Mouse (Mus musculus): Measurements from ENCODE around the gene Elmo3. TPM values are rescaled to one million over a fixed set of nuclear protein-coding genes. Genes with fewer than 3 reads are reported as not detected.
A peak's percentile ranks its signal among the peaks of the same experiment; 100 is the strongest.

The Elmo3 gene
- 16.8 and 17.7 TPM in 2 replicates for polyA plus RNA-seq (2014; fragmentation: Nextera tagmentation; extraction: Ambion mirVana)

GRCm38 (mm10) chr8:105305211-105306145, at the start of gene Elmo3:
Gene Elmo3 (plus strand): TSS chr8:105305601.
- ATAC-seq (replicated peaks; ENCODE audit: low FRiP score, low TSS enrichment, low read depth) (peak; percentile 90), DNase-seq (ENCODE audit: low spot score) (peak; percentile 88)
- Histone ChIP-seq H3K36me3 (ENCODE audit: control insufficient read depth, insufficient read depth, low read length) (peaks cover 56% of the 10 kb centered on the region), H3K4me1 (replicated peaks; ENCODE audit: control insufficient read depth, insufficient read depth, low read length) (peaks cover 15% of the 10 kb centered on the region), H3K4me3 (ENCODE audit: low read depth, low read length) (peak within 1 kb of the TSS; percentile 40), H3K27ac (ENCODE audit: low read depth) (peak within 1 kb of the TSS; percentile 77), H3K9ac (ENCODE audit: low read length) (peak within 1 kb of the TSS; percentile 53), H3K4me2 (ENCODE audit: low read length) (peak within 1 kb of the TSS; percentile 63), H3K9me3 (ENCODE audit: control insufficient read depth, low read length) (no peaks in the 10 kb centered on the region), H3K27me3 (replicated peaks; ENCODE audit: control insufficient read depth, insufficient read depth, low read length) (no peaks in the 10 kb centered on the region)
- WGBS = 5% methylated on average over 30 of the region's 30 CpGs

DNA sequence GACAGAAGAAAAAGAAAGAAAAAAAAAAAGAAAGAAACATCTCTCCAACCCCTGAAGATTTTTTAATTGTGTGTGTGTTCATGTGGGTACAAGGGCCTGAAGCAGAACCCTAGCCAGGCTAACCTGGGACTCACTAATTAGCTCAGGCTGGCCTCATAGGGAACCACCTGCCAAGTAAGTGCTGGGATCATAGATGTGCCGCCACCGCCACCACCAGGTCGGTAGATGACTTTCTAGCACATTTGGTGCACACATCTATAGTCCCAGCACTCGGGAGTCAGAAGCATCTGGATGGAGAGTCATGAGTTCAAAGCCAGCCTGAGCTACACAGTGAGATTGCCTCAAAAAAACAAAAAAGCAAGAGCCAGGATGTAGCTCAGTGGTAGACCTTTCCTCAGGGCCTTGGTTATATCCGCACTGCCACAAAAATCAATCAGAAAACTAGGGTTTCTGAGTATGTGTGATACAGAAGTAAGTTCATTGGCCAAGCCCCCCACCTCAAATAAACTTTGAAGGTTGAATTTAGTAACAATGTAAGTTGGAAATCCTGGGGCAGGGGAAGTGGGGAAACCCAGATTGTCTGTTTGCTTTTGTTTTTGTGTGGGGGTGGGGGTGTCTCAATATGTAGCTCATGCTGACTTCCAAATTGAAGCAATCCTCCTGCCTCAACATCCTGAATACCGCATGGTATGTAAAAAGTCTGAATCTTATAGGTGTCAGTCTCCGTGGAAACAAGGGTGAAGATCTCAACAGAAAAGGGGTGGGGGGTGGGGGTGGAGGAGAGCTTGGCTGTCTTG, 47.9 kb upstream of the Elmo3 start:
- no peak for ATAC-seq (replicated peaks; ENCODE audit: low FRiP score, low TSS enrichment, low read depth)
- Histone ChIP-seq H3K9ac (ENCODE audit: low read length) (no peak overlapping the region), H3K27me3 (replicated peaks; ENCODE audit: control insufficient read depth, insufficient read depth, low read length) (peaks cover 37% of the 10 kb centered on the region), H3K4me3 (ENCODE audit: low read depth, low read length) (no peak overlapping the region), H3K4me2 (ENCODE audit: low read length) (no peak overlapping the region), H3K36me3 (ENCODE audit: control insufficient read depth, insufficient read depth, low read length) (peaks cover 10% of the 10 kb centered on the region), H3K27ac (ENCODE audit: low read depth) (no peak overlapping the region), H3K4me1 (replicated peaks; ENCODE audit: control insufficient read depth, insufficient read depth, low read length) (peaks cover 29% of the 10 kb centered on the region), H3K9me3 (ENCODE audit: control insufficient read depth, low read length) (no peaks in the 10 kb centered on the region)
- DNase-seq (ENCODE audit: low spot score) = no peak
- 77% methylated on average over 7 of the region's 7 CpGs for WGBS

DNA sequence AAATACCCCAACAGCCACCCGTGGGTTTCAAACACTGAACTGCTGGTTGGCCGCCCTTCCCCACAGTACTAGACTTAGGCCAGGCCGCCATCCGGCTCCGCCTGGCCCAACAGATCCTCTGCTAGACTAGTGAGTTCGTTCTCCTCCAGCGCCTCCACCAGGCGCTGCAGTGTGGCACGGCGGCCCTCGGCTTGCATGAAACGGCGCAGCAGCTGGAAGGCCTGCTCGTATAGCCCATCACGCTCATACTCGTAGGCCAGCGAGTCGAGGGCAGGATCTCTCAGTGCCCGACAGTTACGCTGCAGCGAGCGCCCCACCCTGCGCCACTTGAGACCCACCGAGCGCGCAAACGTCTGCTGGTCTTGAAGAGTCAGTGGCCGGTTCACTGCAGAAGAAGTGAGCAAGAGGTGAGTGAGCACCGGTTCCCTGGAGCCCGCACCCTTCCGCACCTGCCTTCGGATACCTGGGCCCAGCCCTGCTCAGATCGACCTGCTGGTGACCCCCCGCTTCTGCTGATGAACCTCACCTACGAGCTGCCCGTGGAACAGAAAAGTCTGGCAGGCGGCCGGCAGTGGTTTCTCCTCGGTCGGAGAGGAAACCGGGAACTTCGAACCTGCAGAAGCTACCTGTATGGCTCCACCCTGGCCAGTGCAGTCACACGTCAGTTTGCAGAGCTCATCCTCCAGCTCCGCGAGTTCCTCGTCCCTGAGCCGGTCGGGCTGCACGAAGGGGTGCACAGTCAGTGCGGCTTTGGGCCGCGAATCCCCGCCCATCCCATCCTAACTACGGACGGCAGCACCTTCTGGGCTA, 46.3 kb upstream of the Elmo3 start:
- Histone ChIP-seq H3K27ac (ENCODE audit: low read depth) (no peak overlapping the region), H3K4me2 (ENCODE audit: low read length) (peak overlapping the region; percentile 66), H3K4me3 (ENCODE audit: low read depth, low read length) (peak overlapping the region; percentile 35), H3K9me3 (ENCODE audit: control insufficient read depth, low read length) (no peaks in the 10 kb centered on the region), H3K36me3 (ENCODE audit: control insufficient read depth, insufficient read depth, low read length) (no peaks in the 10 kb centered on the region), H3K4me1 (replicated peaks; ENCODE audit: control insufficient read depth, insufficient read depth, low read length) (peaks cover 20% of the 10 kb centered on the region), H3K27me3 (replicated peaks; ENCODE audit: control insufficient read depth, insufficient read depth, low read length) (peaks cover 50% of the 10 kb centered on the region), H3K9ac (ENCODE audit: low read length) (peak overlapping the region; percentile 13; the same call in 1 of the 2 replicates)
- DNase-seq (ENCODE audit: low spot score) = peak; percentile 73
- 0 out of 2 replicates have a peak, but pooled peaks have one; percentile 0 for ATAC-seq (replicated peaks; ENCODE audit: low FRiP score, low TSS enrichment, low read depth)
- WGBS = 6% methylated on average over 55 of the region's 55 CpGs

- H3K9me3 ChIP-seq (ENCODE audit: control insufficient read depth, low read length) = no peaks in the 10 kb centered on the region
- peak overlapping the region; percentile 35 for H3K4me3 ChIP-seq (ENCODE audit: low read depth, low read length)
- peaks cover 52% of the 10 kb centered on the region for H3K27me3 ChIP-seq (replicated peaks; ENCODE audit: control insufficient read depth, insufficient read depth, low read length)
- H3K9ac ChIP-seq (ENCODE audit: low read length) = 0 out of 2 replicates have a peak overlapping the region, but pooled peaks have one; percentile 20
- H3K27ac ChIP-seq (ENCODE audit: low read depth) = no peak overlapping the region
- peak overlapping the region; percentile 66 for H3K4me2 ChIP-seq (ENCODE audit: low read length)
- ATAC-seq (replicated peaks; ENCODE audit: low FRiP score, low TSS enrichment, low read depth) (peak; percentile 42; the same call in 1 of the 2 replicates), DNase-seq (ENCODE audit: low spot score) (peak; percentile 93)
- WGBS = 4% methylated on average over 30 of the region's 30 CpGs
- H3K36me3 ChIP-seq (ENCODE audit: control insufficient read depth, insufficient read depth, low read length) = no peaks in the 10 kb centered on the region
- peaks cover 20% of the 10 kb centered on the region for H3K4me1 ChIP-seq (replicated peaks; ENCODE audit: control insufficient read depth, insufficient read depth, low read length)
These were observed 45.6 kb upstream of the Elmo3 start for GRCm38 (mm10) chr8:105259721-105260320.

GRCm38 (mm10) chr8:105260371-105261099, 44.9 kb upstream of the Elmo3 start:
- H3K4me3 ChIP-seq (ENCODE audit: low read depth, low read length) = no peak overlapping the region
- no peak overlapping the region for H3K9ac ChIP-seq (ENCODE audit: low read length)
- DNase-seq (ENCODE audit: low spot score) (no peak), ATAC-seq (replicated peaks; ENCODE audit: low FRiP score, low TSS enrichment, low read depth) (no peak)
- H3K4me2 ChIP-seq (ENCODE audit: low read length) = no peak overlapping the region
- H3K36me3 ChIP-seq (ENCODE audit: control insufficient read depth, insufficient read depth, low read length) = no peaks in the 10 kb centered on the region
- H3K27ac ChIP-seq (ENCODE audit: low read depth) = no peak overlapping the region
- H3K4me1 ChIP-seq (replicated peaks; ENCODE audit: control insufficient read depth, insufficient read depth, low read length) = peaks cover 20% of the 10 kb centered on the region
- H3K9me3 ChIP-seq (ENCODE audit: control insufficient read depth, low read length) = no peaks in the 10 kb centered on the region
- WGBS = 78% methylated on average over 7 of the region's 7 CpGs
- H3K27me3 ChIP-seq (replicated peaks; ENCODE audit: control insufficient read depth, insufficient read depth, low read length) = peaks cover 54% of the 10 kb centered on the region

- H3K9ac ChIP-seq (ENCODE audit: low read length) = no peak overlapping the region
- H3K4me3 ChIP-seq (ENCODE audit: low read depth, low read length) = no peak overlapping the region
- H3K27ac ChIP-seq (ENCODE audit: low read depth) = no peak overlapping the region
- H3K36me3 ChIP-seq (ENCODE audit: control insufficient read depth, insufficient read depth, low read length) = no peaks in the 10 kb centered on the region
- 83% methylated on average over 12 of the region's 12 CpGs for WGBS
- H3K27me3 ChIP-seq (replicated peaks; ENCODE audit: control insufficient read depth, insufficient read depth, low read length) = peaks cover 58% of the 10 kb centered on the region
- DNase-seq (ENCODE audit: low spot score) (no peak), ATAC-seq (replicated peaks; ENCODE audit: low FRiP score, low TSS enrichment, low read depth) (no peak)
- H3K4me2 ChIP-seq (ENCODE audit: low read length) = no peak overlapping the region
- H3K9me3 ChIP-seq (ENCODE audit: control insufficient read depth, low read length) = no peaks in the 10 kb centered on the region
- H3K4me1 ChIP-seq (replicated peaks; ENCODE audit: control insufficient read depth, insufficient read depth, low read length) = peaks cover 20% of the 10 kb centered on the region
These were observed 43.9 kb upstream of the Elmo3 start for GRCm38 (mm10) chr8:105261326-105261980.

GRCm38 (mm10) chr8:105263244-105263912, 42.0 kb upstream of the Elmo3 start:
- no peak overlapping the region for H3K27ac ChIP-seq (ENCODE audit: low read depth)
- 0 out of 2 replicates have a peak overlapping the region, but pooled peaks have one; percentile 71 for H3K4me3 ChIP-seq (ENCODE audit: low read depth, low read length)
- ATAC-seq (replicated peaks; ENCODE audit: low FRiP score, low TSS enrichment, low read depth) = no peak
- H3K9ac ChIP-seq (ENCODE audit: low read length) = no peak overlapping the region
- peaks cover 69% of the 10 kb centered on the region for H3K27me3 ChIP-seq (replicated peaks; ENCODE audit: control insufficient read depth, insufficient read depth, low read length)
- H3K9me3 ChIP-seq (ENCODE audit: control insufficient read depth, low read length) = no peaks in the 10 kb centered on the region
- H3K36me3 ChIP-seq (ENCODE audit: control insufficient read depth, insufficient read depth, low read length) = no peaks in the 10 kb centered on the region
- peaks cover 20% of the 10 kb centered on the region for H3K4me1 ChIP-seq (replicated peaks; ENCODE audit: control insufficient read depth, insufficient read depth, low read length)
- WGBS = 46% methylated on average over 16 of the region's 16 CpGs
- no peak for DNase-seq (ENCODE audit: low spot score)
- H3K4me2 ChIP-seq (ENCODE audit: low read length) = peak overlapping the region; percentile 79

All from intestine, embryonic 14.5 days (tissue).